Mouse (Mus musculus) brain, embryonic 14.5 days (tissue): Measurements from ENCODE around the gene Thsd7b.

ENCODE experiments used
- CTCF ChIP-seq: fragments of 200-500 bp; IDR thresholded peaks from 2 replicates; pipeline ENCODE4 v1.5.1; 2012; ENCODE audit warnings: inconsistent platforms, mild to moderate bottlenecking, moderate library complexity, borderline replicate concordance; ENCODE audit not compliant: insufficient read depth, insufficient read length; ENCODE audit errors: extremely low read depth
- POLR2A ChIP-seq: fragments of 200-500 bp; IDR thresholded peaks from 2 replicates; pipeline ENCODE4 v1.6.1; 2012; ENCODE audit warnings: mild to moderate bottlenecking, inconsistent platforms, borderline replicate concordance; ENCODE audit not compliant: poor library complexity, insufficient read depth, insufficient read length, severe bottlenecking; ENCODE audit errors: extremely low read depth

GRCm38 (mm10) chr1:129843416-129843815, 570.3 kb downstream of the Thsd7b start:
- no peak for TF ChIP-seq POLR2A
- TF ChIP-seq CTCF, result peak; percentile 43; the same call in 1 of the 2 replicates
